Mouse (Mus musculus): ENCODE measurements around the gene Gm6880.
"Not testable (repeated sequence)": the region's sequence is repeated elsewhere in the genome, so short reads cannot be mapped to it uniquely, and the experiment has no call there.

The Gm6880 gene

DNA sequence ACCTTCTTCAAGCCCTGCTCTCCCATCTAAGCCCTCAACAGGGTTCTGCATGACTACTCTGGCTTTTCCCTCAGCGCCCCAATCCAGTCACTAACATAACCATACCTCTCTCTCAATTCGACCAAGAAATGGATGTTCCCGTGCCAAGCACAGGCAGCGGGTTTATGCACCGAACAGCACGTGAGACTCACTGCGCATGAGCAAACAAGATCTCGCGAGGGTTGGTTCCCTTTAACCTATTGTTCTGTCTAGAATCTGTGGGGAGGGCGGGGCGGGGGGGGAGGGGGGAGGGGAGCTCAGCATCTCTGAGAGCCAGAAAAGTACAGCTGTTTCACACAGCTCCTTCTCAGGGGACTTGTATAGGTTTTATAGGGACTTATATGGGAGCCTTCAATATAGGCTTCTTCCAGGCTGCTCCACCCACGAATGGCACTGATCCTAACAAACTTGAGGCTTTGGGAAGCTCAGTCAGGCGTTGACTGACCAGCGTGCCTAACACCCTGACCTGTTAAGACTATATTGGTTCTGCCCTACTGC lies at the start of gene Gm6880:
Gene Gm6880 (minus strand): TSS at position 51 of the 537 bp plus-strand sequence.
- not testable (repeated sequence) for DNase-seq (ENCODE audit: low spot score in 2 of 2)

GRCm38 (mm10) chrX:74517461-74517860 lies 36.3 kb upstream of the Gm6880 start:
- not testable (repeated sequence) for DNase-seq (ENCODE audit: low spot score in 2 of 2)

DNA sequence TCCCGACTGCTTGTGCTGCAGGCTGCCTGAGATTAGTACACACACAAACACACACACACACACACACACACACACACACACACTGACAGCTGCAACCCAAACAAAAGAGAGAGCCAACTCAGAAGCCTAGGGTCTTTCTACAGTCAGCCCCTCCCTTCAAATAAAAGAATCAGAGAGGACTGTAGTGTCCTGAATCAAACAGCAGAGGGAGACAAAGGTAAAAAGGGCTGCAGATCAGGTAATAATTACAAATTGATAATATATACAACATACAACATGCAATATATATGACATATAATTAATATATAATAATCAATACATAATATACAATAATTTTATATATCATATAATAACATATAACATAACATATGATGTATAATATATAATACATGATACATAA lies 15.9 kb upstream of the Gm6880 start:
- DNase-seq (ENCODE audit: low spot score in 2 of 2) = no peak

- DNase-seq (ENCODE audit: low spot score in 2 of 2) = no peak
Observed at GRCm38 (mm10) chrX:74452773-74453172, 28.4 kb downstream of the Gm6880 start.

DNA sequence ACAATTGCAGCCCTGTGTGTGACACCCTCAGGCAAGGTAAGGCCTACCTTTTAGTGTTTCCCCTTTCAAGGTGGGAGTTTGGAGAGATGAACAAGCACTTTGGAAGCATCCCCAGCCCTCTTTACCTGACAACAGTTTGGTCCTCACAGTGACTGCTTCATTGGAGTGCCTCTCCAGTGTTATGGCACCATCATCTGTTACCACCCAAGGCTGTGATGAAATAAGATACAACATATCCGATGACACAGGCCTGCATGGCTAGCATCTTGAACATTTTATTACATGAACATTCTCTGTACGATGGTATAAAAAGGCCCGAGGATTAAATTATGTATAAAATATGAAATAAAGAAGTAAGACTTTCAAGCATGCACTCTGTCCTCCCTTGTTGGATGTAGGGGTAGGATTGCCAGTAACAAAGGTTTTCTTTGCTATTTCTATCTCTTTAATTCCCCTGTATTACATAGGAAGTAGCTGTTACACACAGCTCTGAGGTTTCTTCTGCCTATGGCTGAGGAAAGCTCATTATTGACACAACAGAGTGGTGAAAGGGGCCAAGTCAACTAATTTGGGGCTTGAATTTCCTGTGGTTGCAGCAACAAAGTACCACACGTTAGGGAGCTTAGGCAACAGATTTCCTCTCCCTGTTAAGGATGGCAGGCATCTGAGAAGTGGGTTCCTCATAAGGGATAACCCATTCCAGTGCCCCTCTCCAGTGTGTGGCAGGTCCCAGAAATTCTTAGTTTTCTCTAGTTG lies 29.9 kb downstream of the Gm6880 start:
- DNase-seq (ENCODE audit: low spot score in 2 of 2) = no peak
